Mouse (Mus musculus) cortical plate, adult 2 months (tissue): ENCODE results near the gene Tmem158.

Experiments used
- CTCF ChIP-seq: fragments of 200-500 bp; IDR thresholded peaks from 2 replicates; pipeline ENCODE4 v1.5.1; 2011; ENCODE audit warnings: mild to moderate bottlenecking, control low read depth, low read length; ENCODE audit not compliant: insufficient read depth; ENCODE audit errors: extremely low read depth
- POLR2A ChIP-seq: fragments of 200-500 bp; IDR thresholded peaks from 2 replicates; pipeline ENCODE4 v1.6.1; 2011; ENCODE audit warnings: mild to moderate bottlenecking, low read length, control low read depth; ENCODE audit not compliant: insufficient read depth; ENCODE audit errors: extremely low read depth

- TF ChIP-seq CTCF = no peak
- TF ChIP-seq POLR2A = no peak
Observed at GRCm38 (mm10) chr9:123273876-123274275, 13.3 kb upstream of the Tmem158 start.
